Mouse (Mus musculus) megakaryocyte, embryonic 14.5 days (primary cell): ENCODE data around the gene Espnl.

Experiments
- FLI1 ChIP-seq: IDR thresholded peaks from 2 replicates; pipeline ENCODE4 v1.6.1; 2012; ENCODE audit warnings: low read length, inconsistent platforms, mixed read lengths
- GATA1 ChIP-seq: IDR thresholded peaks from 3 replicates; pipeline ENCODE4 v1.6.1; 2012; ENCODE audit warnings: mixed read lengths, low read length, inconsistent platforms, borderline replicate concordance

GRCm38 (mm10) chr1:91292101-91292825 lies 29.6 kb upstream of the Espnl start:
- TF ChIP-seq GATA1: no peak
- no peak for TF ChIP-seq FLI1
